Mouse (Mus musculus) kidney, adult 2 months (tissue): ENCODE measurements around the gene Manba. TPM values are rescaled to one million over a fixed set of nuclear protein-coding genes. Genes with fewer than 3 reads are reported as not detected.
"Not testable (repeated sequence)": the region's sequence is repeated elsewhere in the genome, so short reads cannot be mapped to it uniquely, and the experiment has no call there.

Experiments used
- DNase-seq: peaks from one replicate; pipeline ENCODE4 v3.0.0; 2021
- H3K27ac ChIP-seq: fragments of 200-500 bp; 2 replicates; pipeline ENCODE4 v1.5.1; 2012; ENCODE audit warnings: low read depth, low read length, control low read depth, inconsistent platforms; ENCODE audit not compliant: insufficient read depth
- H3K27me3 ChIP-seq: fragments of 200-500 bp; replicated peaks from 2 replicates; pipeline ENCODE4 v1.6.1; 2012; ENCODE audit warnings: mild to moderate bottlenecking, moderate library complexity, low read length, inconsistent platforms; ENCODE audit not compliant: control insufficient read depth, insufficient read depth
- H3K36me3 ChIP-seq: fragments of 200-500 bp; 2 replicates; pipeline ENCODE4 v1.6.1; 2012; ENCODE audit warnings: mild to moderate bottlenecking, moderate library complexity, low read length, inconsistent platforms; ENCODE audit not compliant: control insufficient read depth, insufficient read depth
- H3K4me1 ChIP-seq: fragments of 200-500 bp; 2 replicates; pipeline ENCODE4 v1.6.1; 2011; ENCODE audit warnings: low read length; ENCODE audit not compliant: control insufficient read depth, insufficient read depth
- H3K4me3 ChIP-seq: fragments of 200-500 bp; 2 replicates; pipeline ENCODE4 v1.5.1; 2011; ENCODE audit warnings: mild to moderate bottlenecking, low read depth, low read length, control low read depth; ENCODE audit not compliant: insufficient read depth
- CTCF ChIP-seq: fragments of 200-500 bp; conservative IDR thresholded peaks from 2 replicates; pipeline ENCODE4 v1.5.1; 2011; ENCODE audit warnings: low read depth, mild to moderate bottlenecking, control low read depth, low read length, moderate library complexity, mixed read lengths; ENCODE audit not compliant: insufficient read depth, insufficient read length
- POLR2A ChIP-seq: fragments of 200-500 bp; IDR thresholded peaks from one replicate; pipeline ENCODE4 v1.6.1; 2011; ENCODE audit warnings: low read depth, low read length, control low read depth
- WGBS: fragments of 180-500 bp; shearing (Covaris S2); methylation state at CpG from one replicate; pipeline ENCODE4 v1.1.7; 2018; 5-methylcytosine and 5-hydroxymethylcytosine counted together
- polyA plus RNA-seq: library from polyadenylated mRNA; depleted of rRNA; stranded (reverse); fragments of >200 nt; gene quantifications from 2 replicates; pipeline ENCODE4 v1.2.3, GENCODE M21; 2012

Gene Manba
- polyA plus RNA-seq, 1 experiment = 25.8 TPM

DNA sequence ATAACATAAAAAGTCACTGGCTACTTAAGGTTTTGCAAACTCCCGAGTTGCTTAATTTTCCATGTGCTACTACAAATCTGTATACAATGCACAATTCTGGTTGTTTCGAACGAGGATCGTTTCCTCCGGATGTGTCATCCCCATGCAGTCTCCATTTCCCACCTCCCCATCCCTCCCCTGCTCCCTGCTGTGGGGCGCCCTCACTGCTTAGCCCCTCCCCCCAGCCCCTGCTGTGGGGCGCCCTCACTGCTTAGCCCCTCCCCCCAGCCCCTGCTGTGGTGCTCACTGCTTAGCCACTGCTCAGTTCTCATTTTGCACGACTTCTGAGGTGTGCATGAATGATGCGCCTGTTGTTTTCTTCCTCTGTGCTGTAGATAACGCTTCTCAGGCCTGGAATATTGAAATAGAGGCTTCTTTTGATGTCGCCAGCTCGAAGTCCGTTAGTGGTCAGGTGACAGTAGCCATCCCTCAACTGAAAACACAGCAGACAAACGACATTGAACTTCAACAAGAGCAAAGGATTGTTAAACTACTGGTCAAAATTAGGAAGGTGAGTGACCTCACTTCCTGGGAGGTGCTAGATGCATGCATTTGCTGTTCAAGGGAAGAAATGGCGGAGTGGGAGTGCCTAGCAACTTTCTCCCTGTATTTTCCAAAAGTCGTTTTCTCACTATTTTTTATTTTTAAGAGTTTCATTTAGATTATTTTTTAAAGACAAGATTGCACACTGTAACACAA is 37.4 kb downstream of the Manba start:
- no peak for DNase-seq
- 58% methylated on average over 16 of the region's 16 CpGs for WGBS
- Histone ChIP-seq H3K36me3 (no peaks in the 10 kb centered on the region), H3K4me3 (no peak overlapping the region), H3K27ac (peak overlapping the region; percentile 66), H3K4me1 (0 out of 2 replicates have a peak, but pooled peaks cover 3% of the 10 kb centered on the region), H3K27me3 (no peaks in the 10 kb centered on the region)
- TF ChIP-seq POLR2A = no peak
- no peak for TF ChIP-seq CTCF

DNA sequence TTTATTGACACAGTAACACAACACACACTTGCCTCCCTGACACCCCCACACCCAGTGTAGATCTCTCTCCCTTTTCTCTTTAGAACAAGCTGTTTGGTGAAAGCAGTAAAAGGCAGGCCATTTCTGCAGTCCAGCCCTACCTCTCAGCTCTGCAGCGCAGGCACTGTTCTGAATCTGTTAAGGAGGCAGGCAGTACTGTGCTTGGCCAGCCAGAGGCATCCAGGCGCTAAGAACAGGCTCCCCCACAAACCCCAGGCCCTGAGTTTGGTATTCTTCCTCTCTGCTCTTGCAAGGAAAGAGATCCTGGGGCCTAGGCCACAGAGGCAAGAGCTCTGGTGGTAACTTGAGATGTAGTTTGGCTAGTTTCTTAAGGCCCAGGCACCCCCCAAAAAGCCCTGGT is 39.5 kb downstream of the Manba start:
- H3K4me3 ChIP-seq = not testable (repeated sequence)
- 44% methylated on average over 2 of the region's 2 CpGs for WGBS

DNA sequence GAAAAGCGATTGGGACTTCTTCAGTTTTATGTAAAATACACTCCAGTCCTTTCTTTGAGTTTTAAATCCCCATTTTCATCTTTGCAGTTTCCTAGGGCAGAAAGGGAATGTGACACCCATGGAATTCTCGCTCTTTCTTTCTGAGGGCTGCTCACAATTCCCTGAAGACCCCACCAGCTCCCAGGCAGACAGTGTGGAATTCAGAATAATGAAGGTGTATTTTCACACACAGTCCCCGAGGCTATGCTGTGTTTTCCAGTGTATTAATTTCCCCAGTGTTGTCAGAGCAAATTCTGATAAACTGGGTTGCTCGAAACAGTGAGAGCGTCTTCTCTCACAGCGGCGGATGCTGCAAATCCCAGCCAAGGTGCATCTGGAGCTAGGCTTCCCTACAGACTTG is 44.3 kb downstream of the Manba start:
- no peaks in the 10 kb centered on the region for H3K27me3 ChIP-seq
- no peak for DNase-seq
- no peaks in the 10 kb centered on the region; the same call in 1 of the 2 replicates for H3K36me3 ChIP-seq
- H3K4me1 ChIP-seq = no peaks in the 10 kb centered on the region
- no peak overlapping the region for H3K27ac ChIP-seq
- WGBS = 86% methylated on average over 7 of the region's 7 CpGs
- no peak overlapping the region for H3K4me3 ChIP-seq
- TF ChIP-seq POLR2A (no peak), CTCF (no peak)

More for the DNA sequence above, 39.5 kb downstream of the Manba start:
- not testable (repeated sequence) for H3K36me3 ChIP-seq, H3K4me1 ChIP-seq, H3K27me3 ChIP-seq, DNase-seq, H3K27ac ChIP-seq

DNA sequence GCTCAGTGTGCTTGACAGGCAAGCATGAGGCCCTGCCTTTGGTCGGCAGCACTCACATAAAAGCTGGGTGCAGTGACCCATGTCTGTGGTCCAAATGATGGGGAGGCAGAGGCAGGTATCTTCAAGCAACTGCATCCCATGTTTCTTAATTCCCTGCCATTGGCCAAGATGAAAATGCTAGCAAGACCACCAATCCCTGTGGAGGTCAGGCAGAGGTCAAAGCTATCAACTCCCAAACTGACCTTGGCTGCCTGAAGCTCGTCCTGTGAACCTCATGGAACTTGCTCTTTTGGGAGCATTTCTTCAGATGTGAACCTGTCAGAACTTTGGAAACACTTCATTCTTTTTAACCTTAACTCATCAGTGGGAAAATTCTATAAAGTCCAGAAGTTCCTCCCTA is 46.4 kb downstream of the Manba start:
- no peaks in the 10 kb centered on the region for H3K4me1 ChIP-seq
- TF ChIP-seq POLR2A (no peak), CTCF (no peak)
- 61% methylated on average over 2 of the region's 2 CpGs for WGBS

DNA sequence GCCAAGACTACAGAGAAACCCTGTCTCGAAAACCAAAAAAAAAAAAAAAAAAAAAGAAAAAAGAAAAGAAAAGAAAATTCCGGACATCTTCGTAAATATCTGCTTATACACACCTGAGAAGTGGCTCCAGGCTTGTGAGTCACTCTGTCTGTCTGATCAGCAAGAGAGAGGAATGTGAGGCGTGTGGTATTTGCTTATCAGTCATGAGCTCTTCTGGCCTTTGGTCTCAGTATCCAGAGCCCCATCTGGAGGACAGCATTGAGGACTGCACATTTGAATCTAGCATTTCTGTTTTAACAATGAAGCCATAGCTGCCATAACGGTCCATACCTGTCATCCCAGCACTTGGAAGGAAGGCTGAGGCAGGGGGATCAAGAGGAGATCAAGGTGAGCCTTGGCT is 48.7 kb downstream of the Manba start:
- WGBS = 73% methylated on average over 4 of the region's 5 CpGs
- H3K4me1 ChIP-seq = no peaks in the 10 kb centered on the region
- no peak for DNase-seq
- H3K27me3 ChIP-seq = no peaks in the 10 kb centered on the region
- TF ChIP-seq CTCF = peak; percentile 41; the same call in 1 of the 2 replicates
- no peak for TF ChIP-seq POLR2A
- no peak overlapping the region for H3K4me3 ChIP-seq
- no peak overlapping the region for H3K27ac ChIP-seq
- H3K36me3 ChIP-seq = no peaks in the 10 kb centered on the region; the same call in 1 of the 2 replicates

More for the DNA sequence above, 46.4 kb downstream of the Manba start:
- Histone ChIP-seq H3K4me3 (no peak overlapping the region), H3K27ac (no peak overlapping the region), H3K36me3 (no peaks in the 10 kb centered on the region; the same call in 1 of the 2 replicates), H3K27me3 (no peaks in the 10 kb centered on the region)
- no peak for DNase-seq

DNA sequence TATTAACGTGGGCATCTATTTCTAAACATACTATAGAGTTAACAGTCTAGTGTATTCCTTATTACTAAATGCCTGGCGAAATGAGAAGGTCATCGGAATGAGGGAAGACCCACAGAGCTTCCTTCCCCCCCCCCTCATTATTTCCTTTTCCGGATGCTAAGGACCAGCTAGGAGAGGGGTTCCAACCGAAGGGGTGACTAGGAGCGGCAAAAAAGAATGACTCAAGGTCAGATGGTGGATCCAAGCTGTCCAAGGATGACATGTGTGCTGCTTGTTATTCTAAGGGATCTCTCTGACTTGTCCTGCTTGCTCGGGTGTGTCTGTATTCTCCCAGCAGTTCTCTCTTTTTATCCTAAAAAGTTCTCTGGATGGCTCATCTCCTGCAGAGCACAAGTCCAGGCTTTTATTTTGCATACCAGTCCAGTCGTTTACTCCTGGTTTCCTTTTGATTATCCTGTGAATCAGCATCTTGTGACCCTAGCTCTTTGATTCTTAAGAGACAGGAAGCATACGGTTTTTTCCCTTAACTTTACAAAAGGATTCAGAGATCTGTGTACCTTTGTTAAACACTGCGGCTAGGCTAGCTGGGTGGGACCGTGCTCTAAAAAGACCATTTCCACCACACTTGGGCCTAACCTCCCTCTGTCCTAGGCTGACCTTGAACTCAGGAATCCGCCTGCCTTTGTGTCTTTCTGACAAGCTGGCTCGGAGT is 61.0 kb downstream of the Manba start:
- Histone ChIP-seq H3K27ac (no peak overlapping the region), H3K36me3 (peaks cover 5% of the 10 kb centered on the region), H3K27me3 (no peaks in the 10 kb centered on the region), H3K4me1 (no peaks in the 10 kb centered on the region), H3K4me3 (no peak overlapping the region)
- WGBS = 57% methylated on average over 13 of the region's 13 CpGs
- DNase-seq = no peak
- TF ChIP-seq POLR2A = no peak

DNA sequence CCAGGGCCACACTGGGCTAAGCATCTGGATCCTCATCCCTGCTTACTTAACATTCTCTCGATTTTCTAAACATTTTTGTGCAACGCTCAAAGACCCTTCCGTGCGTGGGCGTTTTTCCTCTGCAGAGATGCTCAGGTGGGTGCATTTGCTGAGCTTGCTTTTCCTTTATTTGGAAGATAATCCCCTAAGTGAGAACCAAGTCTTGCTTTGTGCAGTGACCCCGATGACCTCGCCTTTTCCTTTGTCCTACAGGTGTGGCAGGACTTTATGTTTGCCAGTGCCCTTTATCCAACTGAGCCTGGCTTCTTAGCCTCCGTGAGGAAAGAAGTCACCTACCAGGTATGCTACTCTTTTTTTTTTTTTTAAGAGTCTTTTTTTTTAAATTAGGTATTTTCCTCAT is 61.9 kb downstream of the Manba start:
- no peaks in the 10 kb centered on the region for H3K4me1 ChIP-seq
- H3K4me3 ChIP-seq = no peak overlapping the region
- no peaks in the 10 kb centered on the region for H3K27me3 ChIP-seq
- no peak for DNase-seq
- H3K27ac ChIP-seq = no peak overlapping the region
- H3K36me3 ChIP-seq = peaks cover 5% of the 10 kb centered on the region
- WGBS = 85% methylated on average over 8 of the region's 8 CpGs
- TF ChIP-seq CTCF (no peak), POLR2A (no peak)
